Mouse (Mus musculus) ovary, adult 2 months (tissue): ENCODE results near the gene Tfap2d. TPM values are rescaled to one million over a fixed set of nuclear protein-coding genes. Genes with fewer than 3 reads are reported as not detected.

Experiments used
- polyA plus RNA-seq: library from polyadenylated mRNA; depleted of rRNA; stranded (reverse); fragments of >200 nt; gene quantifications from 2 replicates; pipeline ENCODE4 v1.2.3, GENCODE M21; 2012; rRNA removed

Gene Tfap2d
- not detected in 2 replicates for polyA plus RNA-seq

DNA sequence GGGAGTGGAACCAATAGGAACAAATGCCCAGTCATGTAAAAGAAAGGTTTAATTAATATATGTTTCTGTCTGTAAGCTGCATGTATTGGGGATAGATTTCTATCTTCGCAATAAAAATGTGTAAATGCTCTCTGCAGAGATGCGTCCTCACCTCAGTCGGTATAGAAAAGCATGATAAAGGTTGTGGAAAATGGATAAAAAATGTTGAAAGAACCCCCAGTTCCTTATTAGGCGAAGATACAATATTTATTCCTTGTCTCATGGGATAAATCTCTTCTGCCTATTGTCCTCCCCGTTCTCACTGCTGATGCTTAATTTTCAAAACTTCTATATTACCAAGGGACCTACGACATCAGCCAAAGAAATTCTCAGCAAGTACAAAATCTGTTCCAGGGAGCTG, at the start of gene Tfap2d:
Gene Tfap2d (plus strand): TSS at position 392 of the 400 bp plus-strand sequence.

GRCm38 (mm10) chr1:19208641-19209358, 106.0 kb downstream of the Tfap2d start, which contains the start of gene Tfap2b:
Tfap2b (plus strand) TSS chr1:19208914.

Other genes with a start within 250 kb of the Tfap2d start
- not detected in 2 replicates for gene Tfap2b, start 105.9 kb downstream of the Tfap2d start, polyA plus RNA-seq